Mouse (Mus musculus): ENCODE measurements around the gene Socs7.

The Socs7 gene

GRCm38 (mm10) chr11:97343175-97343574 lies 19.2 kb upstream of the Socs7 start:
- no peak for DNase-seq (ENCODE audit: low read depth, low spot score)

- no peak for DNase-seq (ENCODE audit: low read depth, low spot score)
Measured at GRCm38 (mm10) chr11:97343619-97344018, 18.7 kb upstream of the Socs7 start.

- DNase-seq (ENCODE audit: low read depth, low spot score), result no peak
Measured at GRCm38 (mm10) chr11:97345446-97345845, 16.9 kb upstream of the Socs7 start.

GRCm38 (mm10) chr11:97346383-97346782 lies 16.0 kb upstream of the Socs7 start:
- DNase-seq (ENCODE audit: low read depth, low spot score), result no peak

- no peak for DNase-seq (ENCODE audit: low read depth, low spot score)
Measured at GRCm38 (mm10) chr11:97347291-97347690, 15.1 kb upstream of the Socs7 start.

- DNase-seq (ENCODE audit: low read depth, low spot score), result no peak
Measured at GRCm38 (mm10) chr11:97350035-97350434, 12.3 kb upstream of the Socs7 start.

GRCm38 (mm10) chr11:97352027-97352684 lies 10.2 kb upstream of the Socs7 start, which contains the start of gene Gpr179:
Gene Gpr179, minus strand, starts transcription at chr11:97352077.
- no peak for DNase-seq (ENCODE audit: low read depth, low spot score)

- no peak for DNase-seq (ENCODE audit: low read depth, low spot score)
Measured at GRCm38 (mm10) chr11:97352935-97353597, 9.3 kb upstream of the Socs7 start.

- no peak for DNase-seq (ENCODE audit: low read depth, low spot score)
Measured at GRCm38 (mm10) chr11:97354646-97355045, 7.7 kb upstream of the Socs7 start.

- DNase-seq (ENCODE audit: low read depth, low spot score), result no peak
Measured at GRCm38 (mm10) chr11:97355247-97355646, 7.1 kb upstream of the Socs7 start.

- peak; percentile 62 for DNase-seq (ENCODE audit: low read depth, low spot score)
Measured at GRCm38 (mm10) chr11:97357663-97358062, 4.7 kb upstream of the Socs7 start.

GRCm38 (mm10) chr11:97362649-97362942 lies 245 bp downstream of the Socs7 start:
- no peak for DNase-seq (ENCODE audit: low read depth, low spot score)

GRCm38 (mm10) chr11:97362943-97363643 lies 742 bp downstream of the Socs7 start:
- peak; percentile 71 for DNase-seq (ENCODE audit: low read depth, low spot score)

- DNase-seq (ENCODE audit: low read depth, low spot score), result no peak
Measured at GRCm38 (mm10) chr11:97363644-97363995, 1.3 kb downstream of the Socs7 start.

- DNase-seq (ENCODE audit: low read depth, low spot score), result no peak
Measured at GRCm38 (mm10) chr11:97365556-97365955, 3.2 kb downstream of the Socs7 start.

GRCm38 (mm10) chr11:97368501-97368900 lies 6.2 kb downstream of the Socs7 start:
- no peak for DNase-seq (ENCODE audit: low read depth, low spot score)

- DNase-seq (ENCODE audit: low read depth, low spot score), result no peak
Measured at GRCm38 (mm10) chr11:97370329-97371091, 8.2 kb downstream of the Socs7 start.

- no peak for DNase-seq (ENCODE audit: low read depth, low spot score)
Measured at GRCm38 (mm10) chr11:97372159-97372864, 10.0 kb downstream of the Socs7 start.

- DNase-seq (ENCODE audit: low read depth, low spot score), result no peak
Measured at GRCm38 (mm10) chr11:97373402-97373801, 11.1 kb downstream of the Socs7 start.

- no peak for DNase-seq (ENCODE audit: low read depth, low spot score)
Measured at GRCm38 (mm10) chr11:97380036-97380435, 17.7 kb downstream of the Socs7 start.

GRCm38 (mm10) chr11:97383017-97383416 lies 20.7 kb downstream of the Socs7 start:
- DNase-seq (ENCODE audit: low read depth, low spot score), result no peak

- no peak for DNase-seq (ENCODE audit: low read depth, low spot score)
Measured at GRCm38 (mm10) chr11:97383764-97384163, 21.4 kb downstream of the Socs7 start.
